Mouse (Mus musculus): ENCODE data around the gene Fa2h.
"Not testable (repeated sequence)": the region's sequence is repeated elsewhere in the genome, so short reads cannot be mapped to it uniquely, and the experiment has no call there.

- not testable (repeated sequence) for TF ChIP-seq CTCF (IDR thresholded peaks at IDR 0.05; ENCODE audit: insufficient read depth, low read length); POLR2A (IDR thresholded peaks at IDR 0.05; ENCODE audit: borderline replicate concordance, extremely low read depth, low read depth, low read length)
These were observed 83.6 kb downstream of the Fa2h start for GRCm38 (mm10) chr8:111310006-111310405.

Data from lung, adult 2 months (tissue).